Mouse (Mus musculus) telencephalon, adult 2 months (tissue): ENCODE results near the gene Shank1.

Experiments used
- DNase-seq: peaks from one replicate; pipeline ENCODE4 v3.0.0-alpha.2; 2011; ENCODE audit warnings: low read depth, low spot score

Shank1 gene

DNA sequence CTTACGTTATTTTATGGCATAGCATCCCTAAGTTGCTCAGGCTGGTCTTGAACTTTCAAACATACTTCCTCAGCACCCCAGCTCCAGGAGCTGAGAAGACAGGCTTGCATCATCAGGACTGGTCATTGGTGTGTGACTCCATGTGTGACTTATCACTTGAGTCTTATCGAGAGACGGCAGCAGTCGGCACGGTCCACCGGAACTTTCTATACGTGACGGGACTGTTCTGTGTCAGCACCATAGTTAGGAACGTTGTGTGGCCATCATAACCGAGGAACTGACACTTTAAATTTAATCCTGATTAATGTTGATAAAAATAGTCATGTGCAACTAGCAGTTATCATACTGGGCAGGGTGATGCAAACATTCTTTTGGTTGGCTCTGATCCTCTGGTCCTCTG, 31.1 kb downstream of the Shank1 start:
- DNase-seq = no peak

DNA sequence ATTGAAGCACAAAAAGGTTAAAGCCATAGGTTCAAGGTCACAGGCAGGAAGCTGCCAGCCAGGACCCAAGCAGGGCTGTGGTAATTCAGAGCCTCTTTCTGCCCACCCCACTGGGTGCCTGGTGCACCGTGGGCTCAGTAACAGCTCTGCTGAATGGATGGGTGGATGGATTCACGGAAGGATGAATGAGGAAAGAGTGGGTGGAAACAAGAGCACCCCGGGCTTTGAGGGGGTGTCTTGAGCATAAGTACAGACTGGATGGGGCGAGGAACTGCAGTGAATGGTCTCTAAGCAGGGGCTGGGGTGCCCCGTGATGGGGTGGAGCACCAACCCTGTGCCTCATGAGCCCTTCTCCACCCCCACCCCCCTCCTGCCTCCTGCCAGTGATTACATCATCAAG, 31.7 kb downstream of the Shank1 start:
- DNase-seq = peak; percentile 77

GRCm38 (mm10) chr7:44343459-44344015, 33.5 kb downstream of the Shank1 start:
- DNase-seq = no peak

- no peak for DNase-seq
Measured at GRCm38 (mm10) chr7:44344622-44345021, 34.6 kb downstream of the Shank1 start.

DNA sequence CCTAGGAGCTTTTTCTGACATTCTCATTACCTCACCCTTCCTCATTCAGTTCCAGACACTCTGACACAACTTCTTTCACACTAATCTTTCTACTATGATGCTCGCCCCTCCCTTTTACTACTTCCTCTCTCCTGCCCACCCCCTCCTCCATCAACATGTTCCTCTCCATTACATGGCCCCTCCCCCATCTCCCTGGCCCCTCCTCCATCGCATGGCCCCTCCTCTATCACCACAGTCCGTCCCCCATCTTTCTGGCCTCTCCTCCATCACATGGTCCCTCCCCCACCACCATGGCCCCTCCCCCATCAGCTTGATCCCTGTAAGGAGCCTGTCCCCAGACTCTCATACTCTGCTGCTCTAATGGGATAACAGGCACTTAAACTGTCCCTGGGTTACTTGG, 39.0 kb downstream of the Shank1 start:
- DNase-seq = no peak

GRCm38 (mm10) chr7:44350957-44351711, 41.1 kb downstream of the Shank1 start:
- peak; percentile 87 for DNase-seq

- no peak for DNase-seq
Measured at GRCm38 (mm10) chr7:44351881-44352749, 42.1 kb downstream of the Shank1 start.

- no peak for DNase-seq
Measured at GRCm38 (mm10) chr7:44352750-44353600, 42.9 kb downstream of the Shank1 start.

- no peak for DNase-seq
Measured at GRCm38 (mm10) chr7:44353601-44354340, 43.7 kb downstream of the Shank1 start.

DNA sequence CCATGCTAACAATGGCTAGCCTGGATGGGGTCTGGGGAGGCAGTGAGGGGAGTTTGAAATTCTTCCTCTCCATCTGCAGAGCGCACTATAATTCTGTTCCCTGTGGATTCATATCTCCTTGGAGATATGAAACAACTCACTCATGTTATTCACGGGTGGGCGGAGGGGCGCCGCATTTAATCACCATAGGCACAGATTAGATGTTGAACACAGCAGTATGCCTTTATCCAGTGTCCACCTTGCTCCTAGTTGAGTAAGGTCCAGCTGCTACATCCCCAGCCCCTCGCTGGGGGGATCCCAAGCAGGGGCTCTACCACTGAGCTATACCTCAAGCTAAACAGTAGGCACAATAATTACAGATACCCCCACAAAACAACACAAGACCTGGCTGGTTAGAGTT, 45.4 kb downstream of the Shank1 start:
- DNase-seq = no peak

DNA sequence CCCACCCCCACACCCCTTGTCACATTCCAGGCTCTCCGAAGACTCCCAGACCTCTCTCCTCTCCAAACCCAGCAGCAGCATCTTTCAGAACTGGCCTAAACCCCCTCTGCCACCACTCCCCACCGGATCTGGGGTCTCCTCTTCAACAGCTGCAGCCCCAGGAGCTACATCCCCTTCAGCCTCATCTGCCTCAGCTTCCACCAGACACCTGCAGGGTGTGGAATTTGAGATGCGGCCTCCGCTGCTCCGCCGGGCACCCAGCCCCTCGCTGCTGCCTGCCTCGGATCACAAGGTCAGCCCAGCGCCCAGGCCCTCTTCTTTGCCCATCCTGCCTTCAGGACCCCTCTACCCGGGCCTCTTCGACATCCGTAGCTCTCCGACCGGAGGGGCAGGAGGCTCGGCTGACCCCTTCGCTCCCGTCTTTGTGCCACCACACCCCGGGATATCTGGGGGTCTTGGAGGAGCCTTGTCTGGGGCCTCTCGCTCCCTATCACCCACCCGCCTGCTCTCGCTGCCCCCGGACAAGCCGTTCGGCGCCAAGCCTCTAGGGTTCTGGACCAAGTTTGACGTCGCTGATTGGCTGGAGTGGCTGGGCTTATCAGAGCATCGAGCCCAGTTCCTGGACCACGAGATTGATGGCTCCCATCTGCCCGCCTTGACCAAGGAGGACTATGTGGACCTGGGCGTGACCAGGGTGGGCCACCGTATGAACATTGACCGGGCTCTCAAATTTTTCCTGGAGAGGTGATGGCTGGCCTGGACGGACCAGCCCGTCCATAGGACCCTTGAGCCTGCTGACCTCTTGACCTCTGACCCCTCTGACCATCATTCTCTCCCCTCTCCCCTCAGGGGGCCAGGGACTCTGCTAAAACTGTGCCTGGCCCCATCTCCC, 46.8 kb downstream of the Shank1 start:
- DNase-seq = no peak

DNA sequence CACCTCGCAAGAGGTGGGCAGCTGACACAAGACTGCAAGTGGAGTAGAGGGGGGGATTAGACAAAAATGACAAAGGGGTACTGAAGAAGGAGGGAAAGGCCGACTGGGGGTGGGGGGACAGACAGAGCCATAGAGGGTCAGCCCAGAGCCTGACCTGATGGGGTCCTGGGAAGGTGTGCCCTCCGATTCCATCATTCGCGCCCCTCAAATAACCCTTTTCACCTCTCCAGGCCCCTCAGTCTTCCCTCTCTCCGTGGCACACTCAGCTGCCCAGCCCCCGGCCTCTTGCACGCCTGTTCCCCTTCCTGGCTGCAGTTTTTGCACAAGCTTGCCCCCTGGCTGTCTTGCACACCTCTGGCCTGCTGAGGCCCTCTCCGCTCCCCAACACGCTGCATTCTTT, 47.5 kb downstream of the Shank1 start:
- DNase-seq = no peak

GRCm38 (mm10) chr7:44358012-44358411, 48.0 kb downstream of the Shank1 start:
- DNase-seq = no peak

DNA sequence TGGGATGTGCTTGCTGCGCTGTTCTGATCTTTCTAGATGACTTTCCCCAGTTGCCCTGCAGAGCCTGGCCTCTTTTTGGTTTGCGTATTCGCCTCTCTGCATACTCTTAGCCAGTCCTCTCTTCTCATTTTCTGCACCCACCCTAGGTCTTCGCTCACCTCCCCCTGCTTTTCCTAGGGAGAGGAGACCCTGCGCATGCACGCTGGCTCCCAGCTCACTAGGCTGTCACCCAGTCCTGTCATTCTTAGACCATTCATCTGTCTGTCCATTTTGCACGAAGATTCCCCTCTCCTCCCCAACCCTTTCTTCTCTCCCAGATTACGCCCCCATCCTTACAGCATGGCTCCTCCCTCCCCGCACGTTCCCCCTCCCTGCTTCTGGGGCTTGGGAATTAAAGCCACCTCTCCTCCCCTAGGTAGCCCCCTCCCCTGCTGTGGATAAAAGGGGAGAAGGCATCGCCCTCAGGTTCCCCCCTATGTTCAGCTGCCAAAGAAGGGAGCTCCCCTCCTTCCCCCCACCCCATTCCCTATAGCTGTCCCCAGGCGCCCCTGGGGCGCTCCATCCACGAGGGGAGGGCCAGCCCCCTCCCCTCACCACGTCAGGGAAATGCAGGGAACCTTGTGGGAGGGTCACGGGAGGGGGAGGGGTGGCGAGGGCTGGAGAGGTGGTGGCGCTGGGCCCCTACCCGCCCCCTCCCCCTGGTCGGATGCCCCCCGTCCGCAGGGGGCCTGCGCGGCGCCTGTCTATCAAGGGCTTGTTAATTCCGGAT, 49.0 kb downstream of the Shank1 start:
- no peak for DNase-seq

DNA sequence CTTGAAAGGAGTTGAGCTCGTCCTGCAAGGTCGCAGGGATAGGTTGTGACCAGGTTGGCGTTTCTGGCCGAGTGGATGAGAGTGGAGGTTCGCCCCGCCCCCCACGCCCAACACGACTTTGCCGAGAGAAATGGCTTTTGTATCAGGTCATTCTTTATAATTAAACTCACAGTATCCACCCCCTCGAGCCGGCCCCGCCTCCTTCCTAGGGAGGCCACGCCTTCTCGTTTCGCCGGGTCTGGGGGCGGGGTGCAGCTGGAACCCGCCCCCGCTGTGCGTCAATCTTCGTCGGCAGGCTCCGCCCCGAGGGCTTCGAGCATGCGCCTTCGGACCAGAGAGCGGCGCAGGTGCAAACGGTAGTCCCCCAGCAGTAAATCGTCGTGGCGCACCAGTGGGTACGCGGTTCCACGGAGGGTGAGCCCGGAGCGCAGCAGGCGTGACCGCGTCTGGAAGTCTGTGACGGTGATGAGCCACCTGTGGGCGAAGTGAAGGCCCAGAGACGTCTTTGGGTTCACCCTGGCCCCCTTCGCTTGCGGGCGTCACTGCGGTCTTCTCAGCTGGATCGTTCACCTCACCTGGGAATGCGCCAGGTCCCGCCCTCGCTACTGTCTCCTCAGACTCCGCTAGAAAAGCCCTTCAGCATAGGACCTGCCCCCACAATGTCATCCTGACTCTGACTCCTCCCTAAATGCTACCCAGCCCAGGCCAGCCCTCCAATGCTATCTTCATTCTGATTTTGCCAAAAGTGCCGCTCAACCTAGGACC, 50.0 kb downstream of the Shank1 start:
- peak; percentile 91 for DNase-seq

- DNase-seq = no peak
Measured at GRCm38 (mm10) chr7:44360792-44361301, 50.8 kb downstream of the Shank1 start.

- DNase-seq = no peak
Measured at GRCm38 (mm10) chr7:44372678-44373077, 62.6 kb downstream of the Shank1 start.

DNA sequence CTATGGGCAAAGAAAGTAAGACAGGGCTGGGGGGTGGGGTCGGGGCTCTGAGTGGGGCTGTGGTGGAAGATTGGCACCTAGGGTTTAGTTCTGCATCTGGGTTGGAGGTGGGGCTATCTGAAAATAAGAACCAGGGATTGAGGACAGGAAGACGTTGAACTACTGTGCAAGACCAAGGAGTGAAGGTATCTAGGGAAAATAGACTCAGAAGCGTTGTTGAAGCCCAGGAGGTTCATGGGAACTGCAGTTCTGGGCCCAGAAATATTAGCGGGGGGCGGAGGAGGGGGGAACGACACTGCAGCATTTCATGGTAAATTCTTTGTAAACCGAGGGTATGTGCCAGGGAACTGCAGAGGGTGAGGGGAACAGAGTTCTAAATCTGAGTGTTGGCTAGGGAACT, 63.4 kb downstream of the Shank1 start:
- no peak for DNase-seq
